Mouse (Mus musculus) E14TG2a.4 (cell line): ENCODE data around the gene Cemip.

Experiments used
- CTCF ChIP-seq: conservative IDR thresholded peaks from 2 replicates; pipeline ENCODE4 v1.5.1; 2014; ENCODE audit warnings: low read length
- NANOG ChIP-seq: IDR thresholded peaks from 2 replicates; pipeline ENCODE4 v1.6.1; 2014; ENCODE audit warnings: borderline replicate concordance, low read length, mixed read lengths

DNA sequence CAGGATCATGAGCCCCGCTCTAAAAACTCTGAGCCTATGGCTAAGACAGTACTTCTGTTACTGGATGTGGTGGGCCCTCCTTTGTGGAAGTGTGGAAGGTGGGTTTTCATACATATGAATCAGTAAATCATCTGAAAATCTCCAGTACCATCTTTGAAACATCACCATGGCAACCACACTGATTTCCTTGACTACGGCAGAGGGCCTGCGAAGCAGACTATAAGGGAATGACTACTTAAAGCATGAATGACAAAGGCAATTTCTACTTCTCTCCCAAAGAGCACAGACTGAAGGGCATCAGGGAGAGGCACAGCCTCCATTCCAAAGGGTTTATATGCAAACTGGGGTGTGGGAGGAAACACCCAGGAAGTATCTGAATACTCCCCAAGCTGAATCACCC lies 84.8 kb downstream of the Cemip start:
- TF ChIP-seq CTCF (no peak), NANOG (no peak)
